Mouse (Mus musculus) megakaryocyte, embryonic 14.5 days (primary cell): ENCODE measurements around the gene Nek11. TPM values are rescaled to one million over a fixed set of nuclear protein-coding genes. Genes with fewer than 3 reads are reported as not detected.

Experiments
- H3K27me3 ChIP-seq: replicated peaks from 2 replicates; pipeline ENCODE3; 2012; ENCODE audit warnings: inconsistent platforms
- H3K36me3 ChIP-seq: replicated peaks from 2 replicates; pipeline ENCODE3; 2012; ENCODE audit warnings: low read length, inconsistent platforms, mixed read lengths
- H3K4me1 ChIP-seq: 2 replicates; pipeline ENCODE4 v1.6.1; 2012; ENCODE audit warnings: inconsistent platforms
- H3K4me3 ChIP-seq: replicated peaks from 2 replicates; pipeline ENCODE3; 2012; ENCODE audit warnings: moderate library complexity, mild to moderate bottlenecking, inconsistent platforms
- H3K9me3 ChIP-seq: 2 replicates; pipeline ENCODE4 v1.6.1; 2012; ENCODE audit warnings: inconsistent platforms
- FLI1 ChIP-seq: IDR thresholded peaks from 2 replicates; pipeline ENCODE4 v1.6.1; 2012; ENCODE audit warnings: low read length, inconsistent platforms, mixed read lengths
- GATA1 ChIP-seq: IDR thresholded peaks from 3 replicates; pipeline ENCODE4 v1.6.1; 2012; ENCODE audit warnings: mixed read lengths, low read length, inconsistent platforms, borderline replicate concordance
- polyA plus RNA-seq: library from polyadenylated mRNA; stranded (reverse); fragments of >175 nt; gene quantifications from 2 replicates; pipeline ENCODE4 v1.2.3, GENCODE M21; 2012; ENCODE audit warnings: low replicate concordance; ENCODE audit not compliant: insufficient read depth

Nek11 gene
- polyA plus RNA-seq, 1 experiment: 0.10 TPM

GRCm38 (mm10) chr9:105321856-105322255 is 73.5 kb downstream of the Nek11 start:
- Histone ChIP-seq H3K4me1 (no peaks in the 10 kb centered on the region), H3K4me3 (no peak overlapping the region), H3K36me3 (no peaks in the 10 kb centered on the region), H3K27me3 (no peaks in the 10 kb centered on the region), H3K9me3 (peaks cover 25% of the 10 kb centered on the region)
- TF ChIP-seq FLI1 (no peak), GATA1 (no peak)

- TF ChIP-seq FLI1 (no peak), GATA1 (no peak)
- Histone ChIP-seq H3K9me3 (peaks cover 6% of the 10 kb centered on the region), H3K4me3 (no peak overlapping the region), H3K4me1 (no peaks in the 10 kb centered on the region), H3K27me3 (no peaks in the 10 kb centered on the region), H3K36me3 (no peaks in the 10 kb centered on the region)
Observed at GRCm38 (mm10) chr9:105313250-105313649, 82.1 kb downstream of the Nek11 start.

- Histone ChIP-seq H3K27me3 (no peaks in the 10 kb centered on the region), H3K4me3 (no peak overlapping the region), H3K9me3 (peaks cover under 1% of the 10 kb centered on the region), H3K4me1 (no peaks in the 10 kb centered on the region), H3K36me3 (no peaks in the 10 kb centered on the region)
- no peak for TF ChIP-seq FLI1
- TF ChIP-seq GATA1: no peak
Observed at GRCm38 (mm10) chr9:105312686-105313085, 82.6 kb downstream of the Nek11 start.

- no peaks in the 10 kb centered on the region for H3K9me3 ChIP-seq
- no peaks in the 10 kb centered on the region for H3K27me3 ChIP-seq
- no peaks in the 10 kb centered on the region for H3K4me1 ChIP-seq
- H3K4me3 ChIP-seq: no peak overlapping the region
- no peak for TF ChIP-seq GATA1
- no peak for TF ChIP-seq FLI1
- no peaks in the 10 kb centered on the region for H3K36me3 ChIP-seq
Observed at GRCm38 (mm10) chr9:105309553-105310281, 85.6 kb downstream of the Nek11 start.

- no peaks in the 10 kb centered on the region for H3K36me3 ChIP-seq
- TF ChIP-seq FLI1: no peak
- TF ChIP-seq GATA1: no peak
- no peaks in the 10 kb centered on the region for H3K9me3 ChIP-seq
- H3K4me1 ChIP-seq: no peaks in the 10 kb centered on the region
- no peak overlapping the region for H3K4me3 ChIP-seq
- no peaks in the 10 kb centered on the region for H3K27me3 ChIP-seq
Observed at GRCm38 (mm10) chr9:105306042-105306441, 89.3 kb downstream of the Nek11 start.

GRCm38 (mm10) chr9:105302230-105302629 is 93.1 kb downstream of the Nek11 start:
- TF ChIP-seq FLI1: no peak
- no peak for TF ChIP-seq GATA1
- no peaks in the 10 kb centered on the region for H3K36me3 ChIP-seq
- no peak overlapping the region for H3K4me3 ChIP-seq
- H3K4me1 ChIP-seq: no peaks in the 10 kb centered on the region
- H3K27me3 ChIP-seq: no peaks in the 10 kb centered on the region
- 0 out of 2 replicates have a peak, but pooled peaks cover 10% of the 10 kb centered on the region for H3K9me3 ChIP-seq

- Histone ChIP-seq H3K9me3 (0 out of 2 replicates have a peak, but pooled peaks cover 10% of the 10 kb centered on the region), H3K36me3 (no peaks in the 10 kb centered on the region), H3K4me3 (no peak overlapping the region), H3K4me1 (no peaks in the 10 kb centered on the region), H3K27me3 (no peaks in the 10 kb centered on the region)
- TF ChIP-seq FLI1 (no peak), GATA1 (no peak)
Observed at GRCm38 (mm10) chr9:105301396-105301795, 93.9 kb downstream of the Nek11 start.

- Histone ChIP-seq H3K27me3 (no peaks in the 10 kb centered on the region), H3K9me3 (0 out of 2 replicates have a peak, but pooled peaks cover 10% of the 10 kb centered on the region), H3K4me3 (no peak overlapping the region), H3K4me1 (no peaks in the 10 kb centered on the region), H3K36me3 (no peaks in the 10 kb centered on the region)
- no peak for TF ChIP-seq FLI1
- TF ChIP-seq GATA1: no peak
Observed at GRCm38 (mm10) chr9:105300738-105301325, 94.5 kb downstream of the Nek11 start.

GRCm38 (mm10) chr9:105284670-105285069 is 110.7 kb downstream of the Nek11 start:
- Histone ChIP-seq H3K9me3 (no peaks in the 10 kb centered on the region), H3K36me3 (no peaks in the 10 kb centered on the region), H3K4me3 (no peak overlapping the region), H3K4me1 (no peaks in the 10 kb centered on the region), H3K27me3 (no peaks in the 10 kb centered on the region)
- no peak for TF ChIP-seq FLI1
- TF ChIP-seq GATA1: no peak

- H3K4me1 ChIP-seq: no peaks in the 10 kb centered on the region
- H3K36me3 ChIP-seq: no peaks in the 10 kb centered on the region
- H3K4me3 ChIP-seq: no peak overlapping the region
- TF ChIP-seq FLI1 (no peak), GATA1 (no peak)
- no peaks in the 10 kb centered on the region for H3K9me3 ChIP-seq
- no peaks in the 10 kb centered on the region for H3K27me3 ChIP-seq
Observed at GRCm38 (mm10) chr9:105282725-105283124, 112.6 kb downstream of the Nek11 start.
